Mouse (Mus musculus): Measurements from ENCODE around the gene Odf3l1. TPM values are rescaled to one million over a fixed set of nuclear protein-coding genes. Genes with fewer than 3 reads are reported as not detected.
A peak's percentile ranks its signal among the peaks of the same experiment; 100 is the strongest.

Odf3l1 gene
- total and polyA plus RNA-seq, 2 experiments from 2014 or later = 0.12 TPM; not detected in 1

DNA sequence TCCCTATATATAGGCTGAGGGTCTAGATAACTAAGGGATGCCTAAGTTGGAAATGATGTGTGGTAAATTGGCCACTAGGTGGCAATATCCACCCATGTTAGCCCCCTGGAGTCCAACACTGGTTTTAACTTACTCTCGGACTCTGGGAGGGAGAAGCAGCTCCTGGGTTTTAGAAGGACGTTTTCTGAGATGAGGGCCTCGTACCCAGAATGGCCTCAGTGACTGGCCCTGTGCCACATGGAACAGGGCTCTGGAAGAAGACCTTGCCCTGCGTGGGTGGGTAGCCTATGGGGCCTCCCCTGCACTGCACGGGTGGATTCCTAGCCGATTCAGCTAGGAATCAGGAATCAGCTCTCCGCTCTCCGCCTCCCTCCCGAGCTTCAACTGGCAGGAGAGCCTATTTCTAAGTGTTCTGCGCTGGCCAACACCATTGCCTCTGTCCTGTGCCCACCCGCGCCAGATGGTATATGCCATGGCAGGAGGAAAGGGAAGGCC lies 27.1 kb upstream of the Odf3l1 start:
- Histone ChIP-seq H3K4me2 (ENCODE audit: low read depth) (peak overlapping the region; percentile 35), H3K9ac (0 out of 2 replicates have a peak overlapping the region, but pooled peaks have one; percentile 15)
- peak; percentile 83 for ATAC-seq

DNA sequence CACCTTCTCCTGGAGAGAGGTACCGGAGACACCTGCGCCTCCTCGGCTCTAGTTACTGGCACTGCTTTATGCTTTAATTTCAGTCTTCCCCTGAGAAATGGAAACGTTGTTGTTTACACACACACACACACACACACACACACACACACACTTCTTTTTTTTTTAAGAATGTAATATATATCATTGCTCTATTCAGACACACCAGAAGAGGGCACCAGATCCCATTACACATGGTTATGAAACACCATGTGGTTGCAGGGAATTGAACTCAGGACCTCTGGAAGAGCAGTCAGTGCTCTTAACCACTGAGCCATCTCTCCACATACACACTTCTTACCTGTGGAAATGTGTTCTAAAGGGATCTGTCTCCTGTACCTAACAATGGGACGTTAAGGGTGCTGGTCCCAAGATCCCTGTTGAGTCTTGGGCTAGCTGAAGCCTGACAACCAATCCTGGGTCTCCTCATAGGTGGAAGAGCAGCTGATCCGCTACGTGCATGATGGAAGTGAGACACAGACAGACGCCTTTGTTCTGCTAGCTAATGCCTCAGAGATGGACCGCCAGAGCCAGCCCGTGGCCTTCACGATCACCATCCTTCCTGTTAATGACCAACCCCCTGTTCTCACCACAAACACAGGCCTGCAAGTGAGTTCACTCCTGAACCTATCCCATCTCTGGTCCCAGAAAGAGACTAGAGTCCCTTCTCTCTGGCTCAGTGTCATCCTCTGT lies 26.2 kb upstream of the Odf3l1 start:
- Histone ChIP-seq H3K9ac (no peak overlapping the region), H3K27ac (ENCODE audit: low read depth, low read length) (no peak overlapping the region), H3K9me3 (ENCODE audit: low read length) (no peaks in the 10 kb centered on the region), H3K36me3 (ENCODE audit: insufficient read depth) (no peaks in the 10 kb centered on the region), H3K27me3 (ENCODE audit: insufficient read depth, low read length) (no peaks in the 10 kb centered on the region), H3K4me1 (ENCODE audit: insufficient read depth) (no peaks in the 10 kb centered on the region), H3K4me3 (ENCODE audit: low read depth, low read length) (no peak overlapping the region), H3K4me2 (ENCODE audit: low read depth) (peak overlapping the region; percentile 56; the same call in 1 of the 2 replicates)
- DNase-seq = no peak
- 70% methylated on average over 11 of the region's 11 CpGs for WGBS
- no peak for ATAC-seq
- TF ChIP-seq CTCF (IDR thresholded peaks at IDR 0.05; ENCODE audit: low read depth) = peak; percentile 25; the same call in 1 of the 2 replicates

More for the DNA sequence above, 27.1 kb upstream of the Odf3l1 start:
- Histone ChIP-seq H3K4me1 (ENCODE audit: insufficient read depth) (no peaks in the 10 kb centered on the region), H3K27ac (ENCODE audit: low read depth, low read length) (no peak overlapping the region), H3K4me3 (ENCODE audit: low read depth, low read length) (no peak overlapping the region), H3K36me3 (ENCODE audit: insufficient read depth) (no peaks in the 10 kb centered on the region), H3K9me3 (ENCODE audit: low read length) (no peaks in the 10 kb centered on the region), H3K27me3 (ENCODE audit: insufficient read depth, low read length) (no peaks in the 10 kb centered on the region)
- peak; percentile 95 for TF ChIP-seq CTCF (IDR thresholded peaks at IDR 0.05; ENCODE audit: low read depth)
- 31% methylated on average over 12 of the region's 12 CpGs for WGBS
- peak; percentile 90 for DNase-seq

GRCm38 (mm10) chr9:56889817-56890216 lies 25.3 kb upstream of the Odf3l1 start:
- Histone ChIP-seq H3K4me2 (ENCODE audit: low read depth) (peak overlapping the region; percentile 56), H3K9ac (peak overlapping the region; percentile 39; the same call in 1 of the 2 replicates), H3K36me3 (ENCODE audit: insufficient read depth) (no peaks in the 10 kb centered on the region), H3K4me3 (ENCODE audit: low read depth, low read length) (peak overlapping the region; percentile 30), H3K27ac (ENCODE audit: low read depth, low read length) (no peak overlapping the region), H3K4me1 (ENCODE audit: insufficient read depth) (no peaks in the 10 kb centered on the region), H3K27me3 (ENCODE audit: insufficient read depth, low read length) (no peaks in the 10 kb centered on the region), H3K9me3 (ENCODE audit: low read length) (no peaks in the 10 kb centered on the region)
- DNase-seq (peak; percentile 92), ATAC-seq (peak; percentile 85)
- WGBS = 7% methylated on average over 14 of the region's 14 CpGs
- peak; percentile 97 for TF ChIP-seq CTCF (IDR thresholded peaks at IDR 0.05; ENCODE audit: low read depth)

DNA sequence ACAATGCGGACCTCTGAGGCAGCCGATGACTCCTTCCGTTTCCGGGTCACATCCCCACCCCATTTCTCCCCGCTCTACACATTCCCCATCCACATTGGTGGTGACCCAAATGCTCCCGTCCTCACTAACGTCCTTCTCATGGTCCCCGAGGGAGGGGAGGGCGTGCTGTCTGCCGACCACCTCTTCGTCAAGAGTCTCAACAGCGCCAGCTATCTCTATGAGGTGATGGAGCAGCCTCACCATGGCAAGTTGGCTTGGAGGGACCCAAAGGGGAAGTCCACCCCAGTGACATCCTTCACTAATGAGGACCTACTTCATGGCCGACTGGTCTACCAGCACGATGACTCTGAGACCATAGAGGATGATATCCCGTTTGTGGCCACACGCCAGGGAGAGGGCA lies 23.1 kb upstream of the Odf3l1 start:
- Histone ChIP-seq H3K4me3 (ENCODE audit: low read depth, low read length) (no peak overlapping the region), H3K27me3 (ENCODE audit: insufficient read depth, low read length) (no peaks in the 10 kb centered on the region), H3K4me2 (ENCODE audit: low read depth) (no peak overlapping the region), H3K9me3 (ENCODE audit: low read length) (no peaks in the 10 kb centered on the region), H3K4me1 (ENCODE audit: insufficient read depth) (no peaks in the 10 kb centered on the region), H3K27ac (ENCODE audit: low read depth, low read length) (no peak overlapping the region), H3K9ac (no peak overlapping the region), H3K36me3 (ENCODE audit: insufficient read depth) (no peaks in the 10 kb centered on the region)
- WGBS = 95% methylated on average over 16 of the region's 16 CpGs
- ATAC-seq (no peak), DNase-seq (no peak)
- TF ChIP-seq CTCF (IDR thresholded peaks at IDR 0.05; ENCODE audit: low read depth) = no peak

GRCm38 (mm10) chr9:56886601-56887000 lies 22.1 kb upstream of the Odf3l1 start:
- H3K27ac ChIP-seq (ENCODE audit: low read depth, low read length) = no peak overlapping the region
- H3K4me3 ChIP-seq (ENCODE audit: low read depth, low read length) = no peak overlapping the region
- DNase-seq = no peak
- no peak overlapping the region for H3K9ac ChIP-seq
- H3K36me3 ChIP-seq (ENCODE audit: insufficient read depth) = no peaks in the 10 kb centered on the region
- 92% methylated on average over 15 of the region's 15 CpGs for WGBS
- H3K4me1 ChIP-seq (ENCODE audit: insufficient read depth) = no peaks in the 10 kb centered on the region
- ATAC-seq = no peak
- no peaks in the 10 kb centered on the region for H3K27me3 ChIP-seq (ENCODE audit: insufficient read depth, low read length)
- H3K9me3 ChIP-seq (ENCODE audit: low read length) = no peaks in the 10 kb centered on the region
- H3K4me2 ChIP-seq (ENCODE audit: low read depth) = no peak overlapping the region
- no peak for TF ChIP-seq CTCF (IDR thresholded peaks at IDR 0.05; ENCODE audit: low read depth)

DNA sequence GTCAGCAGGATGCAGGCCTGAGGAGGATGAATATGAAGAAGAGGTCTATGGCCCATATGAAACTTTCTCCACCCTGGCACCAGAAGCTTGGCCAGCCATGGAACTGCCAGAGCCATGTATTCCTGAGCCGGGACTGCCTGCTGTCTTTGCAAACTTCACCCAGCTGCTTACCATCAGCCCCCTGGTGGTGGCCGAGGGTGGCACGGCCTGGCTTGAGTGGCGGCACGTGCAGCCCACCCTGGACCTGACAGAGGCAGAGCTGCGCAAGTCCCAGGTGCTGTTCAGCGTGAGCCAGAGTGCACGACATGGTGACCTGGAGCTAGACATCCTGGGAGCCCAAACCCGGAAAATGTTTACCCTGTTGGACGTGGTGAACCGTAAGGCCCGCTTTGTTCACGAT lies 21.6 kb upstream of the Odf3l1 start:
- Histone ChIP-seq H3K4me2 (ENCODE audit: low read depth) (no peak overlapping the region), H3K9me3 (ENCODE audit: low read length) (no peaks in the 10 kb centered on the region), H3K27me3 (ENCODE audit: insufficient read depth, low read length) (no peaks in the 10 kb centered on the region), H3K9ac (no peak overlapping the region), H3K27ac (ENCODE audit: low read depth, low read length) (no peak overlapping the region), H3K4me1 (ENCODE audit: insufficient read depth) (no peaks in the 10 kb centered on the region), H3K36me3 (ENCODE audit: insufficient read depth) (no peaks in the 10 kb centered on the region), H3K4me3 (ENCODE audit: low read depth, low read length) (no peak overlapping the region)
- ATAC-seq = no peak
- WGBS = 55% methylated on average over 13 of the region's 13 CpGs
- TF ChIP-seq CTCF (IDR thresholded peaks at IDR 0.05; ENCODE audit: low read depth) = peak; percentile 67
- DNase-seq = no peak

DNA sequence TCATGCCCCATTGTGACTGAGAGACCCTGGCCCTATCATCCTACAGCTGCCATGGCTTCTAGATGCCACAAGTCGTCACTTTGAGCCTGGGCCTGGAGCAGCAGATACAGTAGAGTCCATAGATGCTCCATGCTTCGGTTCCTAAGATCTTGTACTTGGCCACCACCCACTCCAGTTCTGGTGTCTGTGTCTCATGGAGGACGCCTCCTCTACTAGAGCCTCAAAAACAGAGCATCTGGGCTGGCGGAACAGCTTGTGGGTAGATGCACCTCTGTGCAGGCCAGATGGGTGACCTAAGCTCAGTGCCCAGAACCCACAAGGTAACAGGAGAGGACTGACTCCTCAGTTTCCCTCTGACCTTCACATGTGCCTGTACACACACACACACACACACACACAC lies 19.8 kb upstream of the Odf3l1 start:
- H3K4me2 ChIP-seq (ENCODE audit: low read depth) = no peak overlapping the region
- TF ChIP-seq CTCF (IDR thresholded peaks at IDR 0.05; ENCODE audit: low read depth) = no peak
- 92% methylated on average over 4 of the region's 4 CpGs for WGBS
- no peak overlapping the region for H3K9ac ChIP-seq
- DNase-seq (no peak), ATAC-seq (no peak)
- H3K27ac ChIP-seq (ENCODE audit: low read depth, low read length) = no peak overlapping the region
- H3K4me3 ChIP-seq (ENCODE audit: low read depth, low read length) = no peak overlapping the region
- no peaks in the 10 kb centered on the region for H3K27me3 ChIP-seq (ENCODE audit: insufficient read depth, low read length)
- no peaks in the 10 kb centered on the region for H3K36me3 ChIP-seq (ENCODE audit: insufficient read depth)
- H3K9me3 ChIP-seq (ENCODE audit: low read length) = no peaks in the 10 kb centered on the region
- H3K4me1 ChIP-seq (ENCODE audit: insufficient read depth) = no peaks in the 10 kb centered on the region
